Mouse (Mus musculus) adrenal gland, adult 8-10 months (tissue): ENCODE data around the gene Rorc. TPM values are rescaled to one million over a fixed set of nuclear protein-coding genes. Genes with fewer than 3 reads are reported as not detected.
A peak's percentile ranks its signal among the peaks of the same experiment; 100 is the strongest.

Source experiments
- DNase-seq: peaks from one replicate; pipeline ENCODE4 v3.0.0; 2022
- total RNA-seq, 4 experiments: library from RNA; stranded (reverse); gene quantifications; 2 replicates each; pipeline ENCODE4 v1.2.4; 2022

The Rorc gene
- total RNA-seq, 4 experiments from 2014 or later, result 14.6 to 27.6 (median 23.6) TPM

DNA sequence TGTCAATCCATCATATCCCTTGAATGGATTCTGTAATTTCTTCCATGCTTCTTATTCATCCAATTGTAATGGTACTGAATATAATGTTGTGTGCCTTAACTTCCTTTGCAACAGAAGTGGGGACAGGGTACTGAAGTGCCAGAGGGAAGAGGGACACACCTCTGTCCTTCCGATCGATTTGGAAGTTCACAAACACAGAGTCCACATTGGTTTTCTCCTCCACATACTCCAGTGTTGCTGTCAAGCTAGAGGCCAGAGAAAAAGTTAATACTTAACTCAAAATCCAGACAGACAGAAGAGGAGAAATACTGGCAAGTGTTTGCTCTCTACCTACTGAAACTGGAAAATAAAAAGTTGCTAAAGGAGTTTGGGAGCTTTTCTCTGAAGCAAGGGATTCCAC is 61.7 kb downstream of the Rorc start:
- DNase-seq, result no peak

DNA sequence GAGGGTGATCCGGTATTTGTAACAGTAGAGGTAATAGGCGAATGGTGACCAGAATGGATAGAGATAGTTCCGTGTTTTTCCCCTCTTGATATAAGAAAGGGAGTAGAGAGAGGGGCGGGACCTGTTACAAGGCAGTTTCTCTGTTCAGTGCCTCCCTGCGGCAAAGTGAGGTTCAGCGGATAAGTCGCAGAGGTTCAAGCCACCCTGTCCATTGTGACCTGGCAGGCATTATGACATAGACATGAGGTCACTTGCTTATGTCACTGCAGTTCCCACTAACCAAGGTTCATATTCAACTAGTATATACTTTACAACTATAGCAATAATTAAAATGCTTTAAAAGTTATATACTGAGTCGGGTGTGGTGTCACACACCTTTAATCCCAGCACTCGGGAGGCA is 63.8 kb downstream of the Rorc start:
- no peak for DNase-seq

GRCm38 (mm10) chr3:94441182-94441581 is 68.6 kb downstream of the Rorc start:
- DNase-seq, result no peak

GRCm38 (mm10) chr3:94442951-94443596 is 70.5 kb downstream of the Rorc start, which contains the start of gene Mrpl9:
Gene Mrpl9, plus strand, starts transcription at chr3:94443318.
- DNase-seq, result peak; percentile 88

GRCm38 (mm10) chr3:94443597-94443964 is 71.0 kb downstream of the Rorc start, which contains the start of gene Oaz3:
Gene Oaz3, minus strand, starts transcription at chr3:94443915.
- DNase-seq, result no peak

Other genes with a start within 250 kb of the Rorc start
- gene Gm10696, start 194.6 kb upstream of the Rorc start, total RNA-seq, result not detected
- not detected for gene Gm5286, start 176.1 kb upstream of the Rorc start, total RNA-seq
- gene Gm4778, start 108.8 kb upstream of the Rorc start, total RNA-seq, result not detected
- gene Them4, start 62.7 kb upstream of the Rorc start, total RNA-seq, result 1 to 10 TPM; 7.5 to 9.5 (median 9.1) TPM
- not detected for gene Them5, start 30.7 kb upstream of the Rorc start, total RNA-seq
- gene C2cd4d, start 10.4 kb upstream of the Rorc start, total RNA-seq, result under 1 TPM; 0.35 to 0.71 (median 0.51) TPM
- 1 to 10 TPM in 1 of 4 experiments, under 1 TPM in 3; 0.31 to 1.3 (median 0.78) TPM for gene Lingo4, start 25.7 kb downstream of the Rorc start, total RNA-seq
- 10 to 100 TPM in 3 of 4 experiments, 1 to 10 TPM in 1; 10.0 to 22.5 (median 15.9) TPM for gene Tdrkh, start 40.5 kb downstream of the Rorc start, total RNA-seq
- gene Mrpl9, start 70.5 kb downstream of the Rorc start, total RNA-seq, result 10 to 100 TPM; 69.1 to 73.5 (median 71.4) TPM
- gene Oaz3, start 71.1 kb downstream of the Rorc start, total RNA-seq, result not detected
- gene Celf3, start 105.5 kb downstream of the Rorc start, total RNA-seq, result 10 to 100 TPM; 17.7 to 38.7 (median 29.4) TPM
- gene Riiad1, start 107.5 kb downstream of the Rorc start, total RNA-seq, result 1 to 10 TPM; 2.4 to 8.5 (median 3.3) TPM
- 10 to 100 TPM; 47.4 to 56.8 (median 54.8) TPM for gene Snx27, start 209.9 kb downstream of the Rorc start, total RNA-seq